Mouse (Mus musculus) forebrain, embryonic 16.5 days (tissue): ENCODE results near the gene Olfr523. TPM values are rescaled to one million over a fixed set of nuclear protein-coding genes. Genes with fewer than 3 reads are reported as not detected.

Experiments used
- ATAC-seq: fragments of 200-750 bp; cut with Nextera tagmentation; 2 replicates; pipeline ENCODE4 v1.8.0; 2017; ENCODE audit warnings: mild to moderate bottlenecking, moderate library complexity
- H3K27ac ChIP-seq: fragments of 300-500 bp; sonication (generic); 2 replicates; pipeline ENCODE4 v1.5.1; 2014; ENCODE audit warnings: low read length, control low read depth
- H3K27me3 ChIP-seq: fragments of 300-500 bp; sonication (generic); replicated peaks from 2 replicates; pipeline ENCODE4 v1.6.1; 2014; ENCODE audit warnings: low read length; ENCODE audit not compliant: control insufficient read depth, insufficient read depth
- H3K36me3 ChIP-seq: fragments of 300-500 bp; sonication (generic); 2 replicates; pipeline ENCODE4 v1.6.1; 2014; ENCODE audit not compliant: control insufficient read depth, insufficient read depth
- H3K4me1 ChIP-seq: fragments of 300-500 bp; sonication (generic); replicated peaks from 2 replicates; pipeline ENCODE4 v1.6.1; 2014; ENCODE audit warnings: low read length; ENCODE audit not compliant: control insufficient read depth, insufficient read depth
- H3K4me2 ChIP-seq: fragments of 300-500 bp; sonication (generic); 2 replicates; pipeline ENCODE4 v1.6.1; 2014; ENCODE audit warnings: mild to moderate bottlenecking, low read length, control low read depth
- H3K4me3 ChIP-seq: fragments of 300-500 bp; sonication (generic); replicated peaks from 2 replicates; pipeline ENCODE4 v1.5.1; 2014; ENCODE audit warnings: mild to moderate bottlenecking, low read length, control low read depth
- H3K9ac ChIP-seq: fragments of 300-500 bp; sonication (generic); replicated peaks from 2 replicates; pipeline ENCODE4 v1.6.1; 2014; ENCODE audit warnings: low read depth, low read length, control low read depth
- H3K9me3 ChIP-seq: fragments of 300-500 bp; sonication (generic); 2 replicates; pipeline ENCODE4 v1.6.1; 2016; ENCODE audit warnings: low read length; ENCODE audit not compliant: control insufficient read depth
- WGBS: fragments of 180-500 bp; shearing (Covaris S2); extraction: QIAGEN DNeasy Blood & Tissue Kit; methylation state at CpG from one replicate; pipeline ENCODE4 v1.1.7; 2014; 5-methylcytosine and 5-hydroxymethylcytosine counted together
- polyA plus RNA-seq: library from polyadenylated mRNA; unstranded; fragments of >200 nt; fragmentation: Nextera tagmentation; extraction: Ambion mirVana; gene quantifications from 2 replicates; pipeline ENCODE4 v1.2.1, GENCODE M21; 2015

Gene Olfr523
- polyA plus RNA-seq, 1 experiment from 2014 or later, result not detected

GRCm38 (mm10) chr7:140137135-140138020 is 35.6 kb upstream of the Olfr523 start, which contains the start of gene Mtg1:
TSS of gene Mtg1 (plus strand) at chr7:140137564.
- H3K27ac ChIP-seq, result peak within 1 kb of the TSS; percentile 78
- WGBS, result 2% methylated on average over 39 of the region's 39 CpGs
- H3K9ac ChIP-seq, result peak within 1 kb of the TSS; percentile 96
- H3K27me3 ChIP-seq, result no peaks in the 10 kb centered on the region
- H3K4me1 ChIP-seq, result peaks cover 13% of the 10 kb centered on the region
- ATAC-seq, result peak; percentile 98
- H3K4me2 ChIP-seq, result peak within 1 kb of the TSS; percentile 94
- no peaks in the 10 kb centered on the region for H3K9me3 ChIP-seq
- no peaks in the 10 kb centered on the region for H3K36me3 ChIP-seq
- H3K4me3 ChIP-seq, result peak within 1 kb of the TSS; percentile 95

GRCm38 (mm10) chr7:140138021-140138310 is 35.1 kb upstream of the Olfr523 start:
- Histone ChIP-seq H3K4me3 (peak overlapping the region; percentile 95), H3K9me3 (no peaks in the 10 kb centered on the region), H3K4me2 (peak overlapping the region; percentile 94), H3K27me3 (no peaks in the 10 kb centered on the region), H3K27ac (no peak overlapping the region), H3K9ac (peak overlapping the region; percentile 96), H3K4me1 (peaks cover 13% of the 10 kb centered on the region), H3K36me3 (no peaks in the 10 kb centered on the region)
- ATAC-seq, result peak; percentile 11; the same call in 1 of the 2 replicates
- WGBS, result under 1% methylated on average over 8 of the region's 8 CpGs

- Histone ChIP-seq H3K9me3 (no peaks in the 10 kb centered on the region), H3K4me1 (peaks cover 13% of the 10 kb centered on the region), H3K4me3 (no peak overlapping the region), H3K9ac (no peak overlapping the region), H3K27me3 (no peaks in the 10 kb centered on the region), H3K36me3 (no peaks in the 10 kb centered on the region), H3K4me2 (no peak overlapping the region), H3K27ac (no peak overlapping the region)
- ATAC-seq, result no peak
- 5% methylated on average over 14 of the region's 14 CpGs for WGBS
These were observed 31.7 kb upstream of the Olfr523 start for GRCm38 (mm10) chr7:140141350-140141749.

- Histone ChIP-seq H3K9ac (no peak overlapping the region), H3K4me2 (no peak overlapping the region), H3K9me3 (no peaks in the 10 kb centered on the region), H3K27ac (no peak overlapping the region), H3K27me3 (no peaks in the 10 kb centered on the region), H3K4me1 (peaks cover 4% of the 10 kb centered on the region; the same call in 1 of the 2 replicates), H3K36me3 (no peaks in the 10 kb centered on the region), H3K4me3 (no peak overlapping the region)
- no peak for ATAC-seq
- WGBS, result 80% methylated on average over 4 of the region's 4 CpGs
These were observed 28.5 kb upstream of the Olfr523 start for GRCm38 (mm10) chr7:140144550-140144949.

- H3K4me2 ChIP-seq, result peak overlapping the region; percentile 67
- no peaks in the 10 kb centered on the region for H3K9me3 ChIP-seq
- H3K4me1 ChIP-seq, result peaks cover 14% of the 10 kb centered on the region
- peak; percentile 32 for ATAC-seq
- WGBS, result 6% methylated on average over 28 of the region's 28 CpGs
- H3K4me3 ChIP-seq, result peak overlapping the region; percentile 50
- H3K27me3 ChIP-seq, result no peaks in the 10 kb centered on the region
- peak overlapping the region; percentile 70 for H3K9ac ChIP-seq
- H3K36me3 ChIP-seq, result no peaks in the 10 kb centered on the region
- H3K27ac ChIP-seq, result no peak overlapping the region
These were observed 19.6 kb upstream of the Olfr523 start for GRCm38 (mm10) chr7:140153383-140153782.

GRCm38 (mm10) chr7:140153829-140154217 is 19.2 kb upstream of the Olfr523 start:
- Histone ChIP-seq H3K27me3 (no peaks in the 10 kb centered on the region), H3K9ac (peak overlapping the region; percentile 70), H3K4me3 (peak overlapping the region; percentile 50), H3K27ac (no peak overlapping the region), H3K4me2 (peak overlapping the region; percentile 67), H3K36me3 (no peaks in the 10 kb centered on the region), H3K9me3 (no peaks in the 10 kb centered on the region), H3K4me1 (peaks cover 14% of the 10 kb centered on the region)
- WGBS, result 17% methylated on average over 4 of the region's 4 CpGs
- peak; percentile 19; the same call in 1 of the 2 replicates for ATAC-seq

- peak within 1 kb of the TSS; percentile 70 for H3K9ac ChIP-seq
- H3K4me2 ChIP-seq, result peak within 1 kb of the TSS; percentile 67
- H3K4me1 ChIP-seq, result peaks cover 14% of the 10 kb centered on the region
- H3K36me3 ChIP-seq, result no peaks in the 10 kb centered on the region
- no peaks in the 10 kb centered on the region for H3K27me3 ChIP-seq
- peak within 1 kb of the TSS; percentile 42; the same call in 1 of the 2 replicates for H3K27ac ChIP-seq
- 2% methylated on average over 28 of the region's 28 CpGs for whole genome bisulfite sequencing
- ATAC-seq, result peak; percentile 89
- H3K4me3 ChIP-seq, result peak within 1 kb of the TSS; percentile 50
- H3K9me3 ChIP-seq, result no peaks in the 10 kb centered on the region
These were observed 18.6 kb upstream of the Olfr523 start, which contains the start of gene Sprn for GRCm38 (mm10) chr7:140154218-140154927. TSS of gene Sprn (minus strand) at chr7:140154877.

GRCm38 (mm10) chr7:140160363-140160762 is 12.7 kb upstream of the Olfr523 start:
- Histone ChIP-seq H3K9me3 (no peaks in the 10 kb centered on the region), H3K4me3 (no peak overlapping the region), H3K9ac (no peak overlapping the region), H3K36me3 (no peaks in the 10 kb centered on the region), H3K4me1 (no peaks in the 10 kb centered on the region), H3K27me3 (no peaks in the 10 kb centered on the region), H3K4me2 (no peak overlapping the region), H3K27ac (no peak overlapping the region)
- no peak for ATAC-seq
- WGBS, result 78% methylated on average over 3 of the region's 3 CpGs

GRCm38 (mm10) chr7:140164664-140165063 is 8.4 kb upstream of the Olfr523 start, which contains the start of gene Olfr522:
TSS of gene Olfr522 (minus strand) at chr7:140164764.
- no peak within 1 kb of the TSS for H3K9ac ChIP-seq
- H3K9me3 ChIP-seq, result no peaks in the 10 kb centered on the region
- no peak within 1 kb of the TSS for H3K27ac ChIP-seq
- no peak for ATAC-seq
- H3K4me3 ChIP-seq, result no peak within 1 kb of the TSS
- H3K27me3 ChIP-seq, result no peaks in the 10 kb centered on the region
- H3K4me1 ChIP-seq, result no peaks in the 10 kb centered on the region
- no peak within 1 kb of the TSS for H3K4me2 ChIP-seq
- WGBS, result 67% methylated on average over 7 of the region's 7 CpGs
- H3K36me3 ChIP-seq, result no peaks in the 10 kb centered on the region
